Mouse (Mus musculus) kidney, adult 2 months (tissue): Measurements from ENCODE around the gene Sp7.

Experiments
- CTCF ChIP-seq: fragments of 200-500 bp; conservative IDR thresholded peaks from 2 replicates; pipeline ENCODE4 v1.5.1; 2011; ENCODE audit warnings: low read depth, mild to moderate bottlenecking, control low read depth, low read length, moderate library complexity, mixed read lengths; ENCODE audit not compliant: insufficient read depth, insufficient read length
- POLR2A ChIP-seq: fragments of 200-500 bp; IDR thresholded peaks from one replicate; pipeline ENCODE4 v1.6.1; 2011; ENCODE audit warnings: low read depth, low read length, control low read depth

DNA sequence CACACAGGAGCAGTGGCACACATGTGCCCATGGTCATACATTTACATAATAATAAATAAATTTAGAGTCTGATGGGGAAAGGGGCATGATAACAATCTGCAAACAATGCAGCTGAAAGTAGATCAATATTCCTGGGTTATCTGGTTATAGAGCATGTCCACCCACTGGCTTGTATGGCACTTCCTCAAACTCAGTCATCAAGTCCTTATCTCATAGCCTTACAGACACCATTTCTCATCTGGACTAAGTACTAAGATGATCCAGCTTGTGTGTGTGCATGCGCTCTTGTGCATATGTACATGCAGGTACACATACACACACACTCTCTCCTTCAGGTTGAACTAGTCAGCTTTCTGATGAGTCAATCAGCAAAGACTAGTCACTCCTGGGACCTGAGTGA, 2.3 kb downstream of the Sp7 start:
- TF ChIP-seq CTCF, result no peak
- no peak for TF ChIP-seq POLR2A
